Mouse (Mus musculus): Measurements from ENCODE around the gene Zdhhc15.
"Not testable (repeated sequence)": the region's sequence is repeated elsewhere in the genome, so short reads cannot be mapped to it uniquely, and the experiment has no call there.

Zdhhc15 gene

DNA sequence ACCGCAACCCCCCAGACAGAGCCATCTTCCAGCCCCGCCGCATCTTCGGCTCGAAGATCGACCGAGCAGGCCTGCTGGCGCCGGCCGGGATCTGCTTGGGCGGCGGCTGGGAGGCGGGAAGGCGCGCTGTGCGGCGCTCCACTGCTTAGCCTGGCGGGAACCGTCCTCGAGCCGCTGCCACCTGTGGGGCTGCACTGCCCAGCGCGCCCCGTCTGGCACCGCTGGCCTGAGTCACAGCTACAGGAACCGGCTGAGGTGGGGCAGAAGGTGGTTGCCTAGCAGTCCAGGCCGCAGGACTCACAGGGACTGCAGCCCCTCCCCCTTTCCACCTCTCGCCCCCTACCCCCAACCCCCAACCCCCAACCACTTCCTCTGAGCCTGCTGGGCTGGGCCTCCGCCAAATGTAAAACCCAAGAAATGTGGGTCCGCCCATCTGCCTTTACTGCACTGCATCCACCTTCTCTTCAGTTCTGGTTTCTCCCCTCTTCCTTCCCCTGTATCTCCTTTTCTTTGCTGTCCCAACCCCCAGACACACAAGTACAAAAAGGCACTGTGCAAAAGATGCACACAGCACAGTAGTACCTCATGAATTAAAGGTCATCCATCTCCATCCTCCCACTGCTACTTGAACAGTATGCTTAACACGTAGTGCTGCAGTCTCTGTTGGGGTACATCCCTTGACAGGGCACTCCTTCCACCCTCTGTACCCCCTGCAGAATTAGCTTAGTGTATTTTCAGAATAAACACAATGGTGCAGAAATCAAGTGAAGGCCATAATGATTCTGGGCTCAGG is at the start of gene Zdhhc15:
Gene Zdhhc15 (minus strand): TSS at position 308 of the 793 bp plus-strand sequence.
- in situ Hi-C loops (cut with MboI) = no loop called here

DNA sequence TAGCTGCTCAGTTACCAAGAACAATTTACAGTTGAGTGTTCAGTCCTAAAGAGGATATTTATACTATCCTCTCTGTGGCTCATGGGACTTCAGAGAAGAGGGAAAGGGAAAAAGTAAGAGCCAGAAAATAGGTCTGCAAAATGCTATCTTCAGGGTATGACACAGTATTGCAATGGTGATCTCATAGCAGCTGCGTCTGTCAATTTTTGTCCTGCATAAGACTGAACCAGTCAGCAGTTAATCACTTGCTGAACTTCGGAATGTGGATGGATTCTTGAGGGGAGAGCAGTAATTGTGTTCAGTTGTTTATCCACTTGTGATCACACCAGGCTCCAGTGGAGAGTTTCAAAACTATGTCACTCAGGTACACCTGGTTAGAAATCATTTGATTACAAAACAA is 37.1 kb upstream of the Zdhhc15 start:
- in situ Hi-C loops (cut with MboI) = no loop called here

GRCm38 (mm10) chrX:104669850-104670756 is 761 bp downstream of the Zdhhc15 start:
- in situ Hi-C loops (cut with MboI) = no loop called here

DNA sequence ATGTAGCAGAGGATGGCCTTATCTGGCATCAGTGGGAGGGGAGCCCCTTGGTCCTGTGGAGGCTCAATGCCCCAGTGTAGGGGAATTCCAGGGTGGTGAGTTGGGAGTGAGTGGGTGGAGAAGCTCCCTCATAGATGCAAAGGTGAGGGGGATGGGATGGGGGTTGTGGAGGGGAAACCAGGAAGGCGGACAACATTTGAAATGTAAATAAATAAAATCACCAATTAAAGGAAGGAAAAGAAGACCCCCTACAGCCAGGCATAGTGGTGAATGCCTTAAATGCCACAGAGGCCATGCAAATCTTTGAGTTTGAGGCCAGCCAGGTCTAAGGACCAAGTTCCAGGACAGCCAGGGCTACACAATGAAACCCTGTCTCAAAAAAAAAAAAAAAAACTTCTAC is 13.9 kb downstream of the Zdhhc15 start:
- in situ Hi-C loops (cut with MboI) = no loop called here

- in situ Hi-C loops (cut with MboI) = no loop called here
Measured at GRCm38 (mm10) chrX:104612531-104612930, 58.3 kb downstream of the Zdhhc15 start.

- in situ Hi-C loops (cut with MboI) = not testable (repeated sequence)
Measured at GRCm38 (mm10) chrX:104603738-104604430, 67.0 kb downstream of the Zdhhc15 start.

GRCm38 (mm10) chrX:104602168-104602859 is 68.5 kb downstream of the Zdhhc15 start:
- in situ Hi-C loops (cut with MboI) = not testable (repeated sequence)

DNA sequence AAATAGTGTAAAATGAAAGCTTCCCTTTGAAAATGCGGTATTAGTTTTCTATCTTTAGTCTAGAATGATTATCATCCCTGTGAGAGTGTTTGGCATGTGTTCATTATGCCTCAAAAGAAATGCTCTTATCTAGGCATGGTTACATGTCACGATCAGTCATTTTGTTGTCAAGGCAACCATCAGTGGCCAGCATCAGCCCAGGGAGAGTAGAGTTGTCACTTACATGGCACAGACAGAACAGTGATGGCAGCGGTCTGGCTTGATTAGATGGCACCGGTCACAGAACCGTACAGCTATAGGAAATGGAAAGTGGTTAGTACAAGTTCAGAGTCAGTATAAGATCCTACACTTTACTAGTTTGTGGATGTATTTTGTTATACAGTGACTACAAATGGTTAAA is 96.9 kb downstream of the Zdhhc15 start:
- in situ Hi-C loops (cut with MboI) = no loop called here

GRCm38 (mm10) chrX:104567497-104567896 is 103.4 kb downstream of the Zdhhc15 start:
- in situ Hi-C loops (cut with MboI) = no loop called here

DNA sequence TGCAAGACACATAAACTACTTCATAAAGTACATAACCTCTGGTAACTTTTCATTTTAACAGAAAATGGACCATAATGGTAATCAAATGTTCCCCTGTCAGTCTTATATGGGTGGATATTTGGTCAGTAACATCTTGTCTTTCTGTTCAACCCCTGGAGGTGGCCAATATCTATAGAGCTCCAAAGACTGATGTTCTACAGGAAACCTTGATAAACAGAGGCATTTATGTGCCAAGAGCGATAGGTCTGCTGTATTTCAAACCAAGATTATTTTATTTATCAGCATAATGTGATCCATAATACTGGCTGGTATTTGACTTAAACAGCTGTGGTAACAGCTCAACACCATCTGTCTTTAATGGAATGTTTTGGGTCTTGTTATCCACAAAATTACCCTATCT is 125.6 kb downstream of the Zdhhc15 start:
- in situ Hi-C loops (cut with MboI) = no loop called here

- in situ Hi-C loops (cut with MboI) = no loop called here
Measured at GRCm38 (mm10) chrX:104543919-104544595, 126.8 kb downstream of the Zdhhc15 start.

- in situ Hi-C loops (cut with MboI) = no loop called here
Measured at GRCm38 (mm10) chrX:104542635-104543034, 128.2 kb downstream of the Zdhhc15 start.

DNA sequence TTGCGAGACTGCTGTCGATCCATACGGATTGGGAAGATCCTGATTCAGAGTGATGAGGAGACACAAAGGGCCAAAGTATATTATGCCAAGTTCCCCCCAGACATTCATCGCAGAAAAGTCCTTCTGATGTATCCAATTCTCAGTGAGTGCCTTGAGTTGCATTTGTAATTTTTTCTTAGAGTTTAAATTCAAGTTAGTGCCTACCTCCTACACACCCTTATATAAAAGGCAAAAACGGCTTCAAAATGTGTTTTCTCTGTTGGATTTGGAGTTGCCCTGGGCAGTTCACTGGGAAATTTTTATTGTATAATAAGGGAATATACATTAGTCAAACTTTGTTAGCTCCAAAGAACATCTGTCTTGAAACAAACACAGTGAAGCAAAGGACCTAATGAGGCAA is 169.1 kb downstream of the Zdhhc15 start:
- in situ Hi-C loops (cut with MboI) = no loop called here

DNA sequence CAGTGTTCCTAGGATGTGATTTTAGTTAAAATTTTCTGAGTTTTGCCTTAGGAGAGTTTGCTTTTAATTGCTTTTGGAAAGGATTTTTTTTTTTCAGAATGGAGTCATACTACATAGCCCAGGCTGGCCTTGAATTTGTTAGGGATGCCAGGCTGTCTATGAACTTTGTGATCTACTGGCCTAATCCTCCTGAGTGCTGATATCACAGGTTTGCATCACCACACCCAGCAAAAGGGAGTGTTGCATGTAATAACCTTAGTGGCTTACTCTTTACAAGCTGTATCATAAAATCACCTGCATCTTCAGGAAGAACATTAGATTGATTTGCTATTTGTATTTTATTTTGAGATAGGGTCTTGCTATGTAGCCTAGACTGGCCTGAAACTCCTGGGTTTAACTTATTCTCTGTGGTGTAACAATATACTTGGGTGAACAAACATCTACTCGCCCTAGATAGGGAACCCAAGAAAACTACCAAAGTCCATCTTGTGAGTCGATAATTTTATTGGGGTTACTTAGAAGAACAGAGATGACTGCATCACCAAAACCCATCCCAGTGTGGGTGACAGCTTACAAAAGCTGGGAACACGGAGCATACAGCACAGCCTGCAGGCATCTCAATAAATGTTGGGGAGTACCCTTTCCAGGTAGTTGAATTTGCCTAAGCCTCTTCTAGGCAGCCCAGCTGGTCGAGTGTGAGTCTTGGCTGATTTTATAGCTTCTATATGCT is 181.1 kb downstream of the Zdhhc15 start:
- in situ Hi-C loops (cut with MboI) = no loop called here

- in situ Hi-C loops (cut with MboI) = no loop called here
Measured at GRCm38 (mm10) chrX:104488870-104489467, 181.9 kb downstream of the Zdhhc15 start.

- in situ Hi-C loops (cut with MboI) = no loop called here
Measured at GRCm38 (mm10) chrX:104488036-104488435, 182.8 kb downstream of the Zdhhc15 start.
